Mouse (Mus musculus) lung, embryonic 16.5 days (tissue): ENCODE measurements around the gene Thnsl1. TPM values are rescaled to one million over a fixed set of nuclear protein-coding genes. Genes with fewer than 3 reads are reported as not detected.

Experiments
- ATAC-seq: fragments of 200-750 bp; cut with Nextera tagmentation; 2 replicates; pipeline ENCODE4 v1.8.0; 2017; ENCODE audit warnings: low read depth, mild to moderate bottlenecking, moderate library complexity
- H3K27ac ChIP-seq: fragments of 300-500 bp; sonication (generic); 2 replicates; pipeline ENCODE4 v1.5.1; 2014; ENCODE audit warnings: mild to moderate bottlenecking, control low read depth, low read length
- H3K27me3 ChIP-seq: fragments of 300-500 bp; sonication (generic); 2 replicates; pipeline ENCODE4 v1.6.1; 2014; ENCODE audit warnings: low read depth, low read length, mixed read lengths; ENCODE audit not compliant: control insufficient read depth, insufficient read depth
- H3K36me3 ChIP-seq: fragments of 300-500 bp; sonication (generic); 2 replicates; pipeline ENCODE4 v1.6.1; 2014; ENCODE audit warnings: low read length; ENCODE audit not compliant: control insufficient read depth, insufficient read depth
- H3K4me1 ChIP-seq: fragments of 300-500 bp; sonication (generic); replicated peaks from 2 replicates; pipeline ENCODE4 v1.6.1; 2014; ENCODE audit warnings: low read length, mixed read lengths; ENCODE audit not compliant: control insufficient read depth, insufficient read depth
- H3K4me2 ChIP-seq: fragments of 300-500 bp; sonication (generic); 2 replicates; pipeline ENCODE4 v1.6.1; 2014; ENCODE audit warnings: low read depth, low read length, control low read depth
- H3K4me3 ChIP-seq: fragments of 300-500 bp; sonication (generic); 2 replicates; pipeline ENCODE4 v1.5.1; 2014; ENCODE audit warnings: mild to moderate bottlenecking, low read length, control low read depth
- H3K9ac ChIP-seq: fragments of 300-500 bp; sonication (generic); 2 replicates; pipeline ENCODE4 v1.6.1; 2014; ENCODE audit warnings: low read length, control low read depth
- H3K9me3 ChIP-seq: fragments of 300-500 bp; sonication (generic); 2 replicates; pipeline ENCODE4 v1.6.1; 2016; ENCODE audit warnings: low read length; ENCODE audit not compliant: control insufficient read depth
- WGBS: fragments of 180-500 bp; shearing (Covaris S2); extraction: QIAGEN DNeasy Blood & Tissue Kit; methylation state at CpG from one replicate; pipeline ENCODE4 v1.1.7; 2014; 5-methylcytosine and 5-hydroxymethylcytosine counted together
- polyA plus RNA-seq: library from polyadenylated mRNA; unstranded; fragments of >200 nt; fragmentation: Nextera tagmentation; extraction: Ambion mirVana; gene quantifications from 2 replicates; pipeline ENCODE4 v1.2.1, GENCODE M21; 2015

Gene Thnsl1
- polyA plus RNA-seq: 6.9 and 7.3 TPM in 2 replicates

GRCm38 (mm10) chr2:21204912-21205830 is at the start of gene Thnsl1, which contains the start of gene Enkur:
TSS of gene Thnsl1 (plus strand) at chr2:21205724.
TSS of gene Enkur (minus strand) at chr2:21205365.
- peak within 1 kb of the TSS; percentile 78 for H3K27ac ChIP-seq
- H3K4me3 ChIP-seq: peak within 1 kb of the TSS; percentile 79
- WGBS: 1% methylated on average over 42 of the region's 43 CpGs
- ATAC-seq: peak; percentile 99
- H3K27me3 ChIP-seq: no peaks in the 10 kb centered on the region
- peaks cover 3% of the 10 kb centered on the region; the same call in 1 of the 2 replicates for H3K4me1 ChIP-seq
- peak within 1 kb of the TSS; percentile 76 for H3K9ac ChIP-seq
- H3K4me2 ChIP-seq: peak within 1 kb of the TSS; percentile 87
- H3K36me3 ChIP-seq: no peaks in the 10 kb centered on the region
- H3K9me3 ChIP-seq: no peaks in the 10 kb centered on the region

- H3K4me1 ChIP-seq: no peaks in the 10 kb centered on the region
- no peaks in the 10 kb centered on the region for H3K9me3 ChIP-seq
- no peak overlapping the region for H3K27ac ChIP-seq
- no peak overlapping the region for H3K9ac ChIP-seq
- H3K27me3 ChIP-seq: no peaks in the 10 kb centered on the region
- WGBS: 74% methylated on average over 8 of the region's 8 CpGs
- no peak overlapping the region for H3K4me3 ChIP-seq
- no peaks in the 10 kb centered on the region for H3K36me3 ChIP-seq
- no peak for ATAC-seq
- no peak overlapping the region for H3K4me2 ChIP-seq
Observed at GRCm38 (mm10) chr2:21164296-21164695, 41.2 kb upstream of the Thnsl1 start.

- H3K4me1 ChIP-seq: no peaks in the 10 kb centered on the region
Observed at GRCm38 (mm10) chr2:21167916-21168315, 37.6 kb upstream of the Thnsl1 start.

DNA sequence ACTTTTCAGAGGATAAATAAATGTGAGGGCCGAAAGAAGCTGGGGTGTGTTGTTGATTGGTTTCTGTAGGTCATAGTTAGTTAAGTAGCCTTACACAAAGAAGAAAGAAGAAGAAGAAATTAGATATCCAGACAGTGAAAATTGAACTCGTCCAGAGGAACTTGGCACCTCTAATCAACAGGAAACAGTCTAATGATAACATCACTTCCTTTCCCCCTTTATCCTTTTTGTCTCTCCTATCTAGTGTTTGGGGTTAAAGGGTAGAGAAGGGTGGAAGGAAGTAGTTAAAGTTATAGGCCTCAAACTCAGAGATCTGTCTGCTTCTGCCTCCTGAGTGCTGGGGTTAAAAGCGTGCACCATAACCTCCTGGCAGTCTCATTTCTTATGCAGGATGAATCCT is 32.7 kb upstream of the Thnsl1 start:
- no peak overlapping the region for H3K27ac ChIP-seq
- H3K9me3 ChIP-seq: no peaks in the 10 kb centered on the region
- no peaks in the 10 kb centered on the region for H3K4me1 ChIP-seq
- H3K9ac ChIP-seq: no peak overlapping the region
- 65% methylated on average over 3 of the region's 3 CpGs for WGBS
- no peak overlapping the region for H3K4me3 ChIP-seq
- H3K27me3 ChIP-seq: no peaks in the 10 kb centered on the region
- no peak overlapping the region for H3K4me2 ChIP-seq
- no peaks in the 10 kb centered on the region for H3K36me3 ChIP-seq
- no peak for ATAC-seq

More at GRCm38 (mm10) chr2:21167916-21168315, 37.6 kb upstream of the Thnsl1 start:
- Histone ChIP-seq H3K4me2 (no peak overlapping the region), H3K27ac (no peak overlapping the region), H3K36me3 (no peaks in the 10 kb centered on the region), H3K27me3 (no peaks in the 10 kb centered on the region), H3K9ac (no peak overlapping the region), H3K9me3 (no peaks in the 10 kb centered on the region), H3K4me3 (no peak overlapping the region)
- ATAC-seq: no peak
- WGBS: 83% methylated on average over 1 of the region's 1 CpGs

DNA sequence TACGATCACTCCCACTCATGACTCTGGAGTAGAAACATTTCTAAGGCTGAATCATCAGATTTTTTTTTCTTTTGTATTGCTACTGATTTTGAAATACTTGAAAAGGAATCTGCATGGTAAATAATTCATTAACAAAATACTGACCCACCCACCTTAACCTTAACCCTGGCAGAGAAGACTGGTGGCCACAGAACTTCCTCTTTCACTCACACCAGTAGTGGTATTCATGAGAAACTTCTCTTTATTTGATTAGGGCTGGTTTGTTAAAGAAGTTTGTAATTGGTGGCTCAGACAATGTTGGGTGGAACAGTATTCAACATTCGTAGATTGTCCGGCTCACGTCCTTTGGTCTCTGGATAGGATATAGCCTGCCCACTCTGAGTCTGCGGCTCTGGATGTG is 26.4 kb upstream of the Thnsl1 start:
- H3K4me3 ChIP-seq: no peak overlapping the region
- H3K27me3 ChIP-seq: no peaks in the 10 kb centered on the region
- H3K9me3 ChIP-seq: no peaks in the 10 kb centered on the region
- H3K9ac ChIP-seq: no peak overlapping the region
- 90% methylated on average over 5 of the region's 5 CpGs for WGBS
- no peaks in the 10 kb centered on the region for H3K4me1 ChIP-seq
- ATAC-seq: no peak
- no peak overlapping the region for H3K4me2 ChIP-seq
- H3K27ac ChIP-seq: no peak overlapping the region
- H3K36me3 ChIP-seq: no peaks in the 10 kb centered on the region

GRCm38 (mm10) chr2:21182811-21183210 is 22.7 kb upstream of the Thnsl1 start:
- 46% methylated on average over 1 of the region's 1 CpGs for WGBS
- H3K4me1 ChIP-seq: no peaks in the 10 kb centered on the region
- H3K9ac ChIP-seq: no peak overlapping the region
- no peaks in the 10 kb centered on the region for H3K27me3 ChIP-seq
- no peaks in the 10 kb centered on the region for H3K9me3 ChIP-seq
- H3K4me3 ChIP-seq: no peak overlapping the region
- H3K4me2 ChIP-seq: no peak overlapping the region
- no peak overlapping the region for H3K27ac ChIP-seq
- H3K36me3 ChIP-seq: no peaks in the 10 kb centered on the region
- 0 out of 2 replicates have a peak, but pooled peaks have one; percentile 41 for ATAC-seq

GRCm38 (mm10) chr2:21187576-21187975 is 17.9 kb upstream of the Thnsl1 start:
- Histone ChIP-seq H3K4me2 (no peak overlapping the region), H3K4me1 (no peaks in the 10 kb centered on the region), H3K9ac (no peak overlapping the region), H3K36me3 (no peaks in the 10 kb centered on the region), H3K27me3 (no peaks in the 10 kb centered on the region), H3K4me3 (no peak overlapping the region), H3K9me3 (no peaks in the 10 kb centered on the region), H3K27ac (no peak overlapping the region)
- WGBS: 39% methylated on average over 7 of the region's 7 CpGs
- ATAC-seq: no peak

DNA sequence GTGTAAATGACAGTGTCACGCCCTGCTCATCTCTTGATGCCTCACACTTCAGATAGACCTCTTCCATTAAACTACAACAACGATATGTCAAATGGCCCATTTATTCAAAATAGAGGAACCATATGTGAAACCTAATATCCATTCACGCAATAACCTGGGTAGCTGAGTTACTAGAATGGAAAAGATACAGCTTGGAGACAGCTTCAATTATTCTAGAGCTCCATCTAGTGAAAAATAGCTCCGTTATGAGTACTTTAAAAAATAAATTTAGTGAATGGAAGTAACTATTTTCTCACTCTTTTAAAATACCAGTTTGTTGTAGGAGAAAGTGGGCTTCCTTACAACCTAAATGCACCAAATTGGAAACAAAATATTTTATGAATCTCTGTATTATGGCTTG is 16.9 kb upstream of the Thnsl1 start:
- ATAC-seq: no peak
- H3K4me3 ChIP-seq: no peak overlapping the region
- no peaks in the 10 kb centered on the region for H3K27me3 ChIP-seq
- H3K9me3 ChIP-seq: no peaks in the 10 kb centered on the region
- no peak overlapping the region for H3K4me2 ChIP-seq
- H3K36me3 ChIP-seq: no peaks in the 10 kb centered on the region
- no peak overlapping the region for H3K27ac ChIP-seq
- WGBS: 65% methylated on average over 4 of the region's 4 CpGs
- no peak overlapping the region for H3K9ac ChIP-seq
- H3K4me1 ChIP-seq: no peaks in the 10 kb centered on the region

DNA sequence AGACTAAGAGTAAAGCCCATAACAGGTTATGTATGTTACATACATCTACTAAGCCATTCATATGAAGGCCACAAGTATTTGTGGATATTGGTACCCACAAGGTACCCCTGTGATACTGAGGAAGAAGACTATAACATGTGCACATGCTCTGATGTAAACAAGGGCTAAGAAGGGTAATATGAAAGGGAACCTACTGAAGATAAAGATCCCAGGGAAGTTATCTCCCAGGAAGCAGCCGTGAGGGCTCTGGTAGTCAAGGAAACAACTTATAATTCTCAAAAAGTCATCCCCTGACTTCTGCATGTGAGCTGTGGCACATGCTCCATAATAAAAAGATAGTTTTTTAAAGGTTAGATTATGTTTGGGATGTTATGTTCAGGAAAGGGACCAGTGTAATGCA is 14.3 kb upstream of the Thnsl1 start:
- Histone ChIP-seq H3K4me1 (no peaks in the 10 kb centered on the region), H3K4me3 (no peak overlapping the region), H3K27me3 (no peaks in the 10 kb centered on the region), H3K27ac (no peak overlapping the region), H3K9ac (no peak overlapping the region), H3K36me3 (no peaks in the 10 kb centered on the region), H3K4me2 (no peak overlapping the region), H3K9me3 (no peaks in the 10 kb centered on the region)
- 42% methylated on average over 1 of the region's 1 CpGs for WGBS
- ATAC-seq: no peak
